Mouse (Mus musculus): ENCODE measurements around the gene Kcnj9.
A peak's percentile ranks its signal among the peaks of the same experiment; 100 is the strongest.

GRCm38 (mm10) chr1:172305635-172306034 lies 23.5 kb downstream of the Kcnj9 start:
- peak; percentile 35; the same call in 1 of the 2 replicates for TF ChIP-seq CTCF (IDR thresholded peaks at IDR 0.05; ENCODE audit: low read depth, low read length)
- TF ChIP-seq POLR2A (IDR thresholded peaks at IDR 0.05; ENCODE audit: extremely low read depth, insufficient read depth, low read length) = no peak

Measured in liver, adult 2 months (tissue).